Mouse (Mus musculus): ENCODE measurements around the gene Numa1.

DNA sequence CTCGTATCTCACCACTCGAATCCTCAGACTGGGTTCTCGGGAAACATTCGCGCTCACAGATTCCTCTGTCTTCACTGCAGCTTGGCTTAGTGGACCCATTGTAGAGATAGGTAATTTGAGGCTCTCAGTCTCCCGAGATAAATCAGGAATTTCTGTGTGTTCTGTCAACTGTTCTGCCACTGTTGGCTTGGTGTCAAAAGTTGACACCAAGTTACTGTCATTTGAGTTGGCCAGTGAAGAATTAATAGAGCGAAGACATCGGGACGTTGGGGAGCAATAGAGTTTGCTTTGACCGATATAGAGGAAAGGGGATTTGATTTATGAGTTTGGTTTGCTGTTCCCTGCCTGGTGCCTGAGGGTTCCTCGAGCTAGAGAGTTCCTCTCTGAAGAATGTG, 27.6 kb upstream of the Numa1 start, which contains the start of gene Tomt:
- TF ChIP-seq CTCF (IDR thresholded peaks at IDR 0.05; ENCODE audit: low read depth, low read length) (no peak), POLR2A (IDR thresholded peaks at IDR 0.05; ENCODE audit: insufficient read depth, low read length) (no peak), EP300 (IDR thresholded peaks at IDR 0.05; ENCODE audit: insufficient read depth, low read depth, low read length) (no peak)
